Mouse (Mus musculus) CH12.LX (cell line): Measurements from ENCODE around the gene Brd1. TPM values are rescaled to one million over a fixed set of nuclear protein-coding genes. Genes with fewer than 3 reads are reported as not detected.

Source experiments
- DNase-seq: peaks from one replicate; pipeline ENCODE4 v3.0.0-alpha.2; 2013; ENCODE audit errors: extremely low read depth
- H3K27ac ChIP-seq: 2 replicates; pipeline ENCODE4 v1.5.1; 2012; ENCODE audit warnings: low read depth, mild to moderate bottlenecking, control low read depth, moderate library complexity; ENCODE audit not compliant: insufficient read depth
- H3K27me3 ChIP-seq: replicated peaks from 2 replicates; pipeline ENCODE3; 2012; ENCODE audit warnings: inconsistent platforms
- H3K36me3 ChIP-seq, 2 experiments: replicated peaks in 1 of 2; 2 replicates each; pipeline versions ENCODE3 to v1.6.1; 2012; ENCODE audit warnings: inconsistent platforms in 1 of 2, low read length in 1 of 2, mild to moderate bottlenecking in 1 of 2, mixed read lengths in 1 of 2, moderate library complexity in 1 of 2; ENCODE audit not compliant: control insufficient read depth in 1 of 2, insufficient read depth in 1 of 2
- H3K4me1 ChIP-seq, 2 experiments: 2 replicates each; pipeline ENCODE4 v1.6.1; 2012; ENCODE audit warnings: inconsistent platforms in 1 of 2, moderate library complexity in 1 of 2; ENCODE audit not compliant: insufficient read depth in 2 of 2, control insufficient read depth in 1 of 2
- H3K4me2 ChIP-seq: 2 replicates; pipeline ENCODE4 v1.6.1; 2012; ENCODE audit warnings: low read depth, mild to moderate bottlenecking, control low read depth; ENCODE audit not compliant: poor library complexity, insufficient read depth, severe bottlenecking
- H3K4me3 ChIP-seq, 3 experiments: fragments of 150-350 bp in 1 of 3; sonication (generic) in 1 of 3; replicated peaks in 1 of 3; 2 replicates each; pipeline versions ENCODE3 to v1.5.1; 2011 to 2012; ENCODE audit warnings: low read depth in 2 of 3, low read length in 2 of 3, mild to moderate bottlenecking in 2 of 3, moderate library complexity in 2 of 3, control low read depth in 1 of 3, improper control_type of control experiment in 1 of 3, inconsistent platforms in 1 of 3, mixed read lengths in 1 of 3; ENCODE audit not compliant: poor library complexity in 1 of 3
- H3K79me2 ChIP-seq: replicated peaks from 2 replicates; pipeline ENCODE4 v1.6.1; 2012; ENCODE audit warnings: mild to moderate bottlenecking, moderate library complexity; ENCODE audit not compliant: control insufficient read depth, poor library complexity, insufficient read depth, severe bottlenecking; ENCODE audit errors: extremely low read depth
- H3K9ac ChIP-seq: 2 replicates; pipeline ENCODE4 v1.6.1; 2012; ENCODE audit warnings: low read depth, mild to moderate bottlenecking, control low read depth, moderate library complexity; ENCODE audit not compliant: insufficient read depth
- H3K9me3 ChIP-seq: replicated peaks from 2 replicates; pipeline ENCODE3; 2012; ENCODE audit warnings: low read length, inconsistent platforms, mixed read lengths
- CTCF ChIP-seq, 2 experiments: IDR thresholded peaks in 1 of 2; conservative IDR thresholded peaks in 1 of 2; 2 replicates each; pipeline ENCODE4 v1.5.1; 2011 to 2012; ENCODE audit warnings: low read depth in 2 of 2, low read length in 2 of 2, improper control_type of control experiment in 1 of 2, inconsistent platforms in 1 of 2, mild to moderate bottlenecking in 1 of 2, moderate library complexity in 1 of 2
- EP300 ChIP-seq: IDR thresholded peaks from 2 replicates; pipeline ENCODE4 v1.6.1; 2011; ENCODE audit warnings: low read length, improper control_type of control experiment
- HCFC1 ChIP-seq: IDR thresholded peaks from 2 replicates; pipeline ENCODE4 v1.6.1; 2012; ENCODE audit warnings: low read depth, mild to moderate bottlenecking, inconsistent platforms, low read length, improper control_type of control experiment
- JUN ChIP-seq: IDR thresholded peaks from 2 replicates; pipeline ENCODE4 v1.6.1; 2011; ENCODE audit warnings: low read depth, mild to moderate bottlenecking, low read length, improper control_type of control experiment, moderate library complexity; ENCODE audit not compliant: insufficient read depth
- JUND ChIP-seq: conservative IDR thresholded peaks from 2 replicates; pipeline ENCODE4 v1.6.1; 2011; ENCODE audit warnings: low read depth, low read length, improper control_type of control experiment
- KAT2A ChIP-seq: IDR thresholded peaks from 2 replicates; pipeline ENCODE4 v1.6.1; 2012; ENCODE audit warnings: low read length, improper control_type of control experiment, inconsistent platforms; ENCODE audit not compliant: insufficient replicate concordance
- MAZ ChIP-seq: IDR thresholded peaks from 2 replicates; pipeline ENCODE4 v1.6.1; 2012; ENCODE audit warnings: low read depth, mild to moderate bottlenecking, inconsistent platforms, low read length, improper control_type of control experiment, moderate library complexity
- MEF2A ChIP-seq: IDR thresholded peaks from 2 replicates; pipeline ENCODE4 v1.6.1; 2014; ENCODE audit warnings: low read depth, mild to moderate bottlenecking, inconsistent platforms, low read length, improper control_type of control experiment, borderline replicate concordance
- MYC ChIP-seq: IDR thresholded peaks from 2 replicates; pipeline ENCODE4 v1.6.1; 2011; ENCODE audit warnings: low read depth, mild to moderate bottlenecking, improper control_type of control experiment, low read length
- NELFE ChIP-seq: IDR thresholded peaks from 2 replicates; pipeline ENCODE4 v1.6.1; 2011; ENCODE audit warnings: low read depth, low read length, improper control_type of control experiment
- POLR2A ChIP-seq: IDR thresholded peaks from 2 replicates; pipeline ENCODE4 v1.6.1; 2011; ENCODE audit warnings: low read depth, mild to moderate bottlenecking, improper control_type of control experiment, low read length
- RAD21 ChIP-seq: IDR thresholded peaks from 2 replicates; pipeline ENCODE4 v1.6.1; 2011; ENCODE audit warnings: low read depth, mild to moderate bottlenecking, low read length, improper control_type of control experiment, moderate library complexity
- SMC3 ChIP-seq: IDR thresholded peaks from 2 replicates; pipeline ENCODE4 v1.6.1; 2011; ENCODE audit warnings: low read depth, low read length, improper control_type of control experiment
- TBP ChIP-seq: conservative IDR thresholded peaks from 2 replicates; pipeline ENCODE4 v1.6.1; 2011; ENCODE audit warnings: low read depth, low read length, improper control_type of control experiment
- TCF12 ChIP-seq: IDR thresholded peaks from 2 replicates; pipeline ENCODE4 v1.6.1; 2014; ENCODE audit warnings: low read depth, mild to moderate bottlenecking, inconsistent platforms, low read length, improper control_type of control experiment
- USF2 ChIP-seq: conservative IDR thresholded peaks from 2 replicates; pipeline ENCODE4 v1.6.1; 2011; ENCODE audit warnings: low read depth, low read length, improper control_type of control experiment
- ZC3H11A ChIP-seq: IDR thresholded peaks from 2 replicates; pipeline ENCODE4 v1.6.1; 2012; ENCODE audit warnings: low read depth, mild to moderate bottlenecking, inconsistent platforms, low read length, improper control_type of control experiment
- dilution Hi-C: fragments of 300-500 bp; cut with MboI; formaldehyde crosslinking; loops from 2 replicates; pipeline ENCODE4 v1.14.3; 2020; ENCODE audit warnings: low sequenced_read_pairs; ENCODE audit not compliant: extremely low pct_unique_long_range_greater_than_20kb, extremely low pct_ligation_motif_present
- in situ Hi-C: fragments of 300-500 bp; cut with MboI; formaldehyde crosslinking; loops from 3 replicates; pipeline ENCODE4 v1.14.3; 2019; ENCODE audit warnings: low sequenced_read_pairs, low pct_ligation_motif_present, low pct_unique_long_range_greater_than_20kb, mixed read lengths
- polyA plus RNA-seq: library from polyadenylated mRNA; unstranded; fragments of >175 nt; gene quantifications from 2 replicates; pipeline ENCODE4 v1.2.1, GENCODE M21; 2012; ENCODE audit warnings: low read depth; ENCODE audit not compliant: insufficient read length
- total RNA-seq, 2 experiments: library from RNA; depleted of rRNA; stranded (reverse); fragments of 300-350 nt in 1 of 2; fragments of >200 nt in 1 of 2; gene quantifications; 2 replicates each; pipeline ENCODE4 v1.2.3; 2012 to 2014

Gene Brd1
- total and polyA plus RNA-seq, 3 experiments = 13.6 to 19.1 (median 16.2) TPM

DNA sequence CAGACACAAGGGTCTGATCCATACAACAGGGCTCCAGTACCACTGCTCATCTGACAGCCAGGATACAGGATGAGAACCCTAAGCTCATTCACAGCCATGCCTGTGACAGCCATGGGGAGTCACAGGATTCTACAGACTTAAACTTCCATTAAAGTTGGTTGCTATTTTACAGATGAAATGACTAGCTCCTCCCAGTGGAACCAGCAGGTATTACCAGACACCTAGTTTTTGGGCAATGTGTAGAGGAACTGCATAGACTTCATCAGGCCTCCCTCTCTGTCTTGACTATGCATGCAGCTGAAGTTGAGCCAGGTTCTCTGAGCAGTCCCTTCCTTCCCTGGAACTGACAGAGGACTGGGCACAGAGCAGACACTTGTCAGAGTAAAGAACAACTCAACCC lies 17.7 kb downstream of the Brd1 start:
- Histone ChIP-seq H3K27me3 (no peaks in the 10 kb centered on the region), H3K9me3 (no peaks in the 10 kb centered on the region), H3K4me1 (peaks cover 0 to 2% of the 10 kb centered on the region in 2 experiments; a peak in 2 of 4 replicates), H3K4me3 (no peak overlapping the region), H3K4me2 (no peak overlapping the region), H3K27ac (no peak overlapping the region), H3K9ac (no peak overlapping the region), H3K79me2 (peaks cover 47% of the 10 kb centered on the region), H3K36me3 (peaks cover 74 to 92% of the 10 kb centered on the region in 2 experiments)
- in situ Hi-C loops = no loop called here
- TF ChIP-seq JUND (no peak), CTCF (conservative IDR thresholded peaks at IDR 0.05 in 1 of 2, IDR thresholded peaks at IDR 0.05 in 1 of 2; ENCODE audit: low read depth in 2 of 2, low read length in 2 of 2) (peak; percentile 50 to 57)
- dilution Hi-C loops = no loop called here
- DNase-seq = peak; percentile 31

DNA sequence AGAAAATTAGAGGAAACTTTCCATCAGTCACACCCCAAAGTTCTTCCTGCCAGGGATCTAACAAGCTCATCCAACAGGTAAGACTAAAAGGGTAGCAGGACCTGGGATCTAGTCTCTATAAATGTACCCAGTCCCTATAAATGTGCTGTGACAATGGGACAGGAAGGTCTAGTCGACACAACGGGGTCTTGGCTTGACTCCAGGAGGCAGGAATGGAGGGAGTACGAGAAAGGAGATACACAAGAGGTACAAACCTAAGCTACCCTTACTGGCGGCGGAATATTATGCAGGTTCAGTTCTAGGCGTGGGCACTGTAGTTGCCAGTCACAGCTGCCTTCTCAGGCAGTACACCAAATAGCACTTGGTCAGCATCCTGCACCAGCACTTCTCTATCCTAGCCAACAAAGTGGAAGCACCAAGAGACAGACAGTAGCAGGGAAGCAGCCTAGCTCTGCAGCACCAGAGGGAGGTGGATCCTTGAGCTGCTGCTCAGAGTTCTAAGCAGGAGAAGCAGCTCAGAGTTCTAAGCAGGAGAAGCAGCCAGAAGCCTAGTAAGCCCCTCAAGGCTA lies 19.9 kb downstream of the Brd1 start:
- DNase-seq = no peak
- H3K4me2 ChIP-seq = no peak overlapping the region
- in situ Hi-C loops (no loop called here), dilution Hi-C loops (no loop called here)
- H3K27ac ChIP-seq = no peak overlapping the region
- no peak overlapping the region for H3K9ac ChIP-seq
- TF ChIP-seq SMC3 = no peak
- TF ChIP-seq RAD21 = no peak
- no peak for TF ChIP-seq USF2
- TF ChIP-seq MAZ = no peak
- TF ChIP-seq EP300 = no peak
- peaks cover 26% of the 10 kb centered on the region for H3K79me2 ChIP-seq
- H3K36me3 ChIP-seq = peaks cover 88 to 99% of the 10 kb centered on the region in 2 experiments
- H3K9me3 ChIP-seq = no peaks in the 10 kb centered on the region
- no peak overlapping the region for H3K4me3 ChIP-seq
- no peaks in the 10 kb centered on the region; a peak in 1 of 4 replicates for H3K4me1 ChIP-seq
- no peaks in the 10 kb centered on the region for H3K27me3 ChIP-seq

DNA sequence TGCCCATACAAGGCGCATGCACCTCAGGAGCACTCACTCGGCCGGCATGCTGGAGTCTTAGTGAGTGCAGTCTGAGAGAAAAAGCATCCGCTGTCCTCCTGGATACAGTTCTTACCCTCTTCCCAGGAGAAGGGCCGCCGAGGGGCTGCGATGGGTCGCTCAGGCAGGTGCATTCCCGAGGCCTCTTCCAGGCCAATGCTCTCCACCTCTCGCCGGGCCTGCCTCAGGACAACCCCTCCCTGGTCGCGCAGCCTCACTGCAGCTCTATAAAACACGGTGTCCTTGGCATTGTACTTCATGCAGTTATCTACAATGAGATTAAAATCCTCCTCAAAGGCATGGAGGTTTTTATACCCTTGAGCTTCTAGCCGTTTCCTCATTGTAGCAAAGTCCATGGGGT lies 21.5 kb downstream of the Brd1 start:
- Histone ChIP-seq H3K36me3 (peaks cover 92 to 100% of the 10 kb centered on the region in 2 experiments), H3K4me2 (no peak overlapping the region), H3K27ac (no peak overlapping the region), H3K27me3 (no peaks in the 10 kb centered on the region), H3K9me3 (no peaks in the 10 kb centered on the region), H3K9ac (no peak overlapping the region), H3K4me3 (no peak overlapping the region), H3K79me2 (peaks cover 12% of the 10 kb centered on the region), H3K4me1 (no peaks in the 10 kb centered on the region; a peak in 1 of 4 replicates)
- no peak for DNase-seq
- dilution Hi-C loops (no loop called here), in situ Hi-C loops (no loop called here)
- TF ChIP-seq EP300 (no peak), ZC3H11A (no peak), JUN (no peak), CTCF (conservative IDR thresholded peaks at IDR 0.05 in 1 of 2, IDR thresholded peaks at IDR 0.05 in 1 of 2; ENCODE audit: low read depth in 2 of 2, low read length in 2 of 2) (no peak), NELFE (no peak), MEF2A (no peak), HCFC1 (no peak), TCF12 (no peak), TBP (no peak), POLR2A (no peak), KAT2A (no peak), MYC (no peak)
